Mouse (Mus musculus) heart, postnatal 10 days (tissue): ENCODE results near the gene H2-Q7. TPM values are rescaled to one million over a fixed set of nuclear protein-coding genes. Genes with fewer than 3 reads are reported as not detected.
"Not testable (repeated sequence)": the region's sequence is repeated elsewhere in the genome, so short reads cannot be mapped to it uniquely, and the experiment has no call there.

ENCODE experiments used
- DNase-seq, 2 experiments: peaks; one replicate each; pipeline ENCODE4 v3.0.0; 2021
- intact Hi-C: fragments of 180-260 bp; cut with DNase I; formaldehyde crosslinking; loops from one replicate; pipeline ENCODE4 v1.15.1; 2025
- total RNA-seq, 2 experiments: library from RNA; stranded (reverse); gene quantifications; 2 replicates each; pipeline ENCODE4 v1.2.3; 2021

H2-Q7 gene
- total RNA-seq, 2 experiments from 2014 or later, result 1.2 to 1.3 TPM

GRCm38 (mm10) chr17:35434836-35435235, 4.1 kb upstream of the H2-Q7 start:
- intact Hi-C loops, result not testable (repeated sequence)

GRCm38 (mm10) chr17:35435577-35435976, 3.4 kb upstream of the H2-Q7 start:
- DNase-seq, intact Hi-C loops: not testable (repeated sequence)

More at GRCm38 (mm10) chr17:35434836-35435235, 4.1 kb upstream of the H2-Q7 start:
- not testable (repeated sequence) for DNase-seq

DNA sequence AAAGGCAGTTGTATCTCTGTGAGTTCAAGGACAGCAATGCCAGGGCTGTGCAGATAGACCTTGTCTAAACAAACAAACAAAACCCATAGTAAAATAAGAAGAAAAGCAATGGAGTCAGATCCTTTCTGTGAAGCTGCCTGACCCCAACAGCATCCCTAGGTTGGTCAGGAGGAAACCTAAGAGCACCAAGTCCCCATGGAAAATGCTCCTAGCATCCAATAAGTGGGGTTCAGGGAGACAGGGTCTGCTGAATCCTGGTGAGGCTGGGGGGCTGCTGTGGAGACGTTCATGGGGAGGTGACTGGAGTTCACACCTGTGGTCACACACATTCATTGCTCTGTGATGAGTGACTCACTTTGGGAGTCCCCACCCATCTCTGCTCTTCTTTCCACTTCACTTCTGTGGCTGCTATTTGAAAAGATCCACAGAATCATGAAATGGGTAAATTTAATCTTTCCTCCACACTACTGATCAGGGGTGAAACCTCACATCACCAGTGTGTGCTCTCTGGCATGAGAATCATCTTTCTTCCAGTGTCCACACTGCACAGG, 1.5 kb upstream of the H2-Q7 start:
- intact Hi-C loops, DNase-seq: not testable (repeated sequence)

- DNase-seq, intact Hi-C loops: not testable (repeated sequence)
Observed at GRCm38 (mm10) chr17:35438395-35438794, 560 bp upstream of the H2-Q7 start.

DNA sequence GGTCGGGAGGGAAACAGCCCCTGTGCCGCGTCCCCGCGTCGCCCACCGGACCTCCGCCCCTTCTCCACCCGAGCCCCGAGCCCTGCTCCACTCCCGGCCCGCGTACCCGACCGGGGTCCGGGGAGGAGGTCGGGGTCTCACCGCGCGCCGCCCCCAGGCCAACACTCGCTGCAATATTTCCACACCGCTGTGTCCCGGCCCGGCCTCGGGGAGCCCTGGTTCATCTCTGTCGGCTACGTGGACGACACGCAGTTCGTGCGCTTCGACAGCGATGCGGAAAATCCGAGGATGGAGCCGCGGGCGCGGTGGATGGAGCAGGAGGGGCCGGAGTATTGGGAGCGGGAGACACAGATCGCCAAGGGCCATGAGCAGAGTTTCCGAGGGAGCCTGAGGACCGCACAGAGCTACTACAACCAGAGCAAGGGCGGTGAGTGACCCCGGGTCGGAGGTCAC, 366 bp downstream of the H2-Q7 start:
- intact Hi-C loops, result not testable (repeated sequence)
- peak; percentile 12 to 23 for DNase-seq

DNA sequence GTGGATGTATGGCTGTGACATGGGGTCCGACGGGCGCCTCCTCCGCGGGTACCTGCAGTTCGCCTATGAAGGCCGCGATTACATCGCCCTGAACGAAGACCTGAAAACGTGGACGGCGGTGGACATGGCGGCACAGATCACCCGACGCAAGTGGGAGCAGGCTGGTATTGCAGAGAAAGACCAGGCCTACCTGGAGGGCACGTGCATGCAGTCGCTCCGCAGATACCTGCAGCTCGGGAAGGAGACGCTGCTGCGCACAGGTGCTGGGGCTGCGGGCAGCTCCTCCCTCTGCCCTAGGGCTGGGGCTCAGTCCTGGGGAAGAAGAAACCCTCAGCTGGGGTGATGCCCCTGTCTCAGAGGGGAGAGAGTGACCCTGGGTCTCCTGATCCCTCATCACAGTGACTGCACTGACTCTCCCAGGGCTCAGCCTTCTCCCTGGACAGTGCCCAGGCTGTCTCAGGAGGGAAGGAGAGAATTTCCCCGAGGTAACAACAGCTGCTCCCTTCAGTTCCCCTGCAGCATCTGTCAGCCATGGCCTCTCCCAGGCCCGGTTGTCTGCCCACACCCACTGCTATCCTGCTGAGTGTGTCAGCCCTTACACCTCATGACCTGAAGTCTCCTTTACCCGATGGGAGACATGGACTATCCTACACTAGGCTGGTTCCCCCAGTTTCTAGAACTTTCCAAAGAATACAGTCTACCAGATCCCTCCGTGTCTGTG, 1.1 kb downstream of the H2-Q7 start:
- DNase-seq, intact Hi-C loops: not testable (repeated sequence)

DNA sequence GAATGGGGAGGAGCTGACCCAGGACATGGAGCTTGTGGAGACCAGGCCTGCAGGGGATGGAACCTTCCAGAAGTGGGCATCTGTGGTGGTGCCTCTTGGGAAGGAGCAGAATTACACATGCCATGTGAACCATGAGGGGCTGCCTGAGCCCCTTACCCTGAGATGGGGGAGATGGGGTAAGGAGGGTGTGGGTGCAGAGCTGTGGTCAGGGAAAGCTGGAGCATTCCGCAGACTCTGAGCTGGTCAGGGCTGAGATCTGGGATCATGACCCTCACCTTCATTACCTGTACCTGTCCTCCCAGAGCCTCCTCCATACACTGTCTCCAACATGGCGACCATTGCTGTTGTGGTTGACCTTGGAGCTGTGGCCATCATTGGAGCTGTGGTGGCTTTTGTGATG, 3.4 kb downstream of the H2-Q7 start:
- intact Hi-C loops, DNase-seq: not testable (repeated sequence)

DNA sequence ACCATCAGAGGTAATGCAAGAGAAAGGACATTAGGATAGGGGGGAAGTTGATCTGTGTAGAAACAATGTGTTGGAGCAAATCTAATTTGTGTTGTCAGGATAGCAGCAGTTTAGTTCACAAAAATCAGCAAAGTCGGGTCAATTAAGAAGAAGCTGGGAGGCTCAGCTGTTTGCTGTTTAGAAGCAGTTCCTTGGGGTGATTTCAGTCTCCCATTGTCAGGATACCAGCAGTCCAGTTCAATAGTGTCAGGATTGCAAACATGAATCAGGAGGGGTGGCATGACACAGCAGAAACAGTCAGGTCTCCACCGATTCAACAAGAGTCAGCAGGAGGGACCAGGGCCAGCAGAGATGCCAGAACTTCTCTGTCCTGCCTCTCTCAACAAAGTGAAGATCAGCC, 5.6 kb downstream of the H2-Q7 start:
- intact Hi-C loops, DNase-seq: not testable (repeated sequence)

- DNase-seq, intact Hi-C loops: not testable (repeated sequence)
Observed at GRCm38 (mm10) chr17:35458247-35458646, 19.3 kb downstream of the H2-Q7 start.

DNA sequence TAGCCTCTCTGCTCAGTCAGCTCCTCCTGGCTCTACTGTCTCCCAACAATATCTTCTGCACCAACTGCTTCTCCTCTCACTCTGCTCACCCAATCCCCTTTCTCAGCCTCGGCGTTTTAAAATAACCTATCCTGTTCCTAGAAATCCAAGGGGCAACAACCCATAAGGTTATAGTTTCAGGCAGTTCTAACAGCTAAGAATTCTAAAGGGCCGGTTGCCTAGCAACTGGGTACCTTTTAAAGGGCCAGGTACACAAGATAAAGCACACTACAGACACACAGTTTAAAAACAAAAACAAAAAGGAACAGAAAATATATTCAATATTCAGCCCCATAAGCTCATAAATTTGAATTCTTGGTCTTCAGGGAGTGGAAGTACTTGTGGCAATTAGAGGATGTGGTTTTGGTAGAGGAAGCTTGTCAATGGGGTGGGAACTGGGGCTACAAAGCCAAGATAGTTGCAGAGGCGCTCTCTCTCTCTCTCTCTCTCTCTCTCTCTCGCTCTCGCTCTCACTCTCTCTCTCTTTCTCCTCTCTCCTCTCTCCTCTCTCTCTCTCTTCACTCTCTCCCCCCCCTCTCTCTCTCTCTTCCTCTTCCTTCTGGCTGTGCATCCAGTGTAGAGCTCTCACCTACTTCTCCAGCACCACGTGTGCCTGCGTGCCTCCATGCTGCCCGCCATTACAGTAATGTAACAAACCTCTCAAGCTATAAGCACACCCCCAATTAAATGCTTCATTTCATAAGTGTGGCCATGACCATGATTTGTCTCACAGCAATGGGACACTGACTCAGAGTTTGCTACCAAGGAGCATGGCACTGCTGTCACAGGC, 21.8 kb downstream of the H2-Q7 start:
- DNase-seq, intact Hi-C loops: not testable (repeated sequence)

- intact Hi-C loops, DNase-seq: not testable (repeated sequence)
Observed at GRCm38 (mm10) chr17:35465651-35466050, 26.7 kb downstream of the H2-Q7 start.

GRCm38 (mm10) chr17:35468936-35469335, 30.0 kb downstream of the H2-Q7 start:
- DNase-seq, intact Hi-C loops: not testable (repeated sequence)

GRCm38 (mm10) chr17:35469842-35470751, 31.1 kb downstream of the H2-Q7 start, which contains the start of gene H2-Q10:
TSS of gene H2-Q10 (plus strand) at chr17:35470089.
- no peak for DNase-seq
- intact Hi-C loops, result no loop called here

GRCm38 (mm10) chr17:35484066-35484465, 45.1 kb downstream of the H2-Q7 start:
- intact Hi-C loops, result loop anchor here (1.0 kb wide), 2 partner anchors 25 to 49 kb away; partner anchors contain the start of gene Psors1c2
- DNase-seq, result peak; percentile 61 to 80

GRCm38 (mm10) chr17:35485702-35486101, 46.7 kb downstream of the H2-Q7 start:
- intact Hi-C loops, result no loop called here
- DNase-seq, result peak; percentile 51 to 59

- intact Hi-C loops, result no loop called here
- no peak for DNase-seq
Observed at GRCm38 (mm10) chr17:35486726-35487125, 47.8 kb downstream of the H2-Q7 start.

- DNase-seq, result no peak
- intact Hi-C loops, result no loop called here
Observed at GRCm38 (mm10) chr17:35488041-35488440, 49.1 kb downstream of the H2-Q7 start.

GRCm38 (mm10) chr17:35490320-35490719, 51.4 kb downstream of the H2-Q7 start:
- intact Hi-C loops, result no loop called here
- no peak for DNase-seq
